Mouse (Mus musculus): ENCODE measurements around the gene Gimap1.

DNA sequence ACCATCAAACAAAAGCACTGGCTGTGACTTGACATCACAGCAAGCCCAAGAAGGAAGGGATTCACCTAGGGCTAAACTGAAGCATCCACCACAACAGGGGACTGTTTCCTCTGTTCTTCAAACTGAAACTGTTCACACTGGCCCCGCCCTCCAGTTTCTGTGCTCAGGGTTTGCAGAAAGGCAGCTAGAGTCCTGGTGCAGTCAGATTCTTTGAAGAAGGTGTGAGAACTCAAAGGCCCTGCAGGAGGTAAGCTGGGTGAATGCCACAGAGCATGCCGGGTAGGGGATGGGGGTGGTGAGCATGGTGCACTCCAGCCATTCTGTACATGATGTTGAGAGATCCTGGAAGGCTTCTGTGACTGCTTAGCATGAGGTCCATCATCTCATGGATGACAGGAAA, 20.4 kb upstream of the Gimap1 start, which contains the start of the genes Gm28053 and Gimap7:
- TF ChIP-seq CTCF (IDR thresholded peaks at IDR 0.05; ENCODE audit: control insufficient read depth, insufficient read depth, insufficient read length) (no peak), MAX (IDR thresholded peaks at IDR 0.05) (no peak)
